Mouse (Mus musculus): ENCODE measurements around the gene Chchd6. TPM values are rescaled to one million over a fixed set of nuclear protein-coding genes. Genes with fewer than 3 reads are reported as not detected.

Gene Chchd6
- total and polyA plus RNA-seq, 3 experiments, result 9.3 to 25.1 (median 11.4) TPM

GRCm38 (mm10) chr6:89361418-89362280 lies 233.8 kb downstream of the Chchd6 start:
- under 1% methylated on average over 69 of the region's 80 CpGs for WGBS
- H3K4me3 ChIP-seq, result peak overlapping the region; percentile 88
- H3K79me2 ChIP-seq (replicated peaks; ENCODE audit: control insufficient read depth, insufficient read depth, low read length), result peaks cover 10% of the 10 kb centered on the region
- H3K4me1 ChIP-seq (ENCODE audit: control insufficient read depth, insufficient read depth, low read length), result peaks cover 10% of the 10 kb centered on the region
- DNase-seq, result peak; percentile 70 to 74
- intact Hi-C loops (cut with DNase I), result loop anchor here (1.0 to 5.0 kb wide), 6 partner anchors 17 to 434 kb away; no protein-coding TSS in a partner anchor
- H3K27ac ChIP-seq, result peak overlapping the region; percentile 70
- TF ChIP-seq CTCF (IDR thresholded peaks at IDR 0.05) (0 out of 2 replicates have a peak, but pooled peaks have one; percentile 12), POLR2A (IDR thresholded peaks at IDR 0.05; ENCODE audit: insufficient read depth, low read depth, low read length) (no peak)
- no peaks in the 10 kb centered on the region for H3K36me3 ChIP-seq (ENCODE audit: control insufficient read depth, insufficient read depth, low read length)
- no peaks in the 10 kb centered on the region for H3K27me3 ChIP-seq (ENCODE audit: control insufficient read depth, insufficient read depth, low read length)
- H3K9ac ChIP-seq (ENCODE audit: low read depth, low read length), result peak overlapping the region; percentile 96

- H3K4me3 ChIP-seq, result peak overlapping the region; percentile 88
- H3K27me3 ChIP-seq (ENCODE audit: control insufficient read depth, insufficient read depth, low read length), result no peaks in the 10 kb centered on the region
- peak overlapping the region; percentile 96 for H3K9ac ChIP-seq (ENCODE audit: low read depth, low read length)
- 63% methylated on average over 8 of the region's 8 CpGs for WGBS
- H3K27ac ChIP-seq, result no peak overlapping the region; the same call in 1 of the 2 replicates
- DNase-seq, result peak in 1 of 2 experiments; percentile 18
- intact Hi-C loops (cut with DNase I), result loop anchor here (5.0 kb wide), 4 partner anchors 51 to 434 kb away; no protein-coding TSS in a partner anchor
- H3K79me2 ChIP-seq (replicated peaks; ENCODE audit: control insufficient read depth, insufficient read depth, low read length), result peaks cover 10% of the 10 kb centered on the region
- H3K36me3 ChIP-seq (ENCODE audit: control insufficient read depth, insufficient read depth, low read length), result no peaks in the 10 kb centered on the region
- peaks cover 10% of the 10 kb centered on the region for H3K4me1 ChIP-seq (ENCODE audit: control insufficient read depth, insufficient read depth, low read length)
- no peak for TF ChIP-seq POLR2A (IDR thresholded peaks at IDR 0.05; ENCODE audit: insufficient read depth, low read depth, low read length)
- no peak for TF ChIP-seq EP300 (IDR thresholded peaks at IDR 0.05; ENCODE audit: insufficient read depth, low read depth, low read length)
- no peak for TF ChIP-seq CTCF (IDR thresholded peaks at IDR 0.05)
Measured at GRCm38 (mm10) chr6:89360709-89361417, 234.6 kb downstream of the Chchd6 start.

GRCm38 (mm10) chr6:89359771-89360708 lies 235.4 kb downstream of the Chchd6 start:
- intact Hi-C loops (cut with DNase I), result loop anchor here (5.0 kb wide), 4 partner anchors 52 to 433 kb away; no protein-coding TSS in a partner anchor
- Histone ChIP-seq H3K9ac (ENCODE audit: low read depth, low read length) (peak overlapping the region; percentile 14; the same call in 1 of the 2 replicates), H3K27ac (no peak overlapping the region), H3K79me2 (replicated peaks; ENCODE audit: control insufficient read depth, insufficient read depth, low read length) (peaks cover 10% of the 10 kb centered on the region), H3K4me3 (no peak overlapping the region), H3K4me1 (ENCODE audit: control insufficient read depth, insufficient read depth, low read length) (peaks cover 10% of the 10 kb centered on the region), H3K27me3 (ENCODE audit: control insufficient read depth, insufficient read depth, low read length) (no peaks in the 10 kb centered on the region), H3K36me3 (ENCODE audit: control insufficient read depth, insufficient read depth, low read length) (no peaks in the 10 kb centered on the region)
- peak in 1 of 2 experiments; percentile 60 for DNase-seq
- TF ChIP-seq CTCF (IDR thresholded peaks at IDR 0.05) (no peak), POLR2A (IDR thresholded peaks at IDR 0.05; ENCODE audit: insufficient read depth, low read depth, low read length) (no peak), EP300 (IDR thresholded peaks at IDR 0.05; ENCODE audit: insufficient read depth, low read depth, low read length) (no peak)
- WGBS, result 69% methylated on average over 20 of the region's 20 CpGs

- TF ChIP-seq CTCF (IDR thresholded peaks at IDR 0.05) (no peak), EP300 (IDR thresholded peaks at IDR 0.05; ENCODE audit: insufficient read depth, low read depth, low read length) (no peak), POLR2A (IDR thresholded peaks at IDR 0.05; ENCODE audit: insufficient read depth, low read depth, low read length) (no peak)
- no peaks in the 10 kb centered on the region for H3K36me3 ChIP-seq (ENCODE audit: control insufficient read depth, insufficient read depth, low read length)
- H3K27ac ChIP-seq, result no peak overlapping the region
- no peak for DNase-seq
- no peak overlapping the region for H3K9ac ChIP-seq (ENCODE audit: low read depth, low read length)
- WGBS, result 85% methylated on average over 3 of the region's 3 CpGs
- H3K27me3 ChIP-seq (ENCODE audit: control insufficient read depth, insufficient read depth, low read length), result no peaks in the 10 kb centered on the region
- peaks cover 10% of the 10 kb centered on the region for H3K4me1 ChIP-seq (ENCODE audit: control insufficient read depth, insufficient read depth, low read length)
- H3K4me3 ChIP-seq, result no peak overlapping the region
- H3K79me2 ChIP-seq (replicated peaks; ENCODE audit: control insufficient read depth, insufficient read depth, low read length), result peaks cover 12% of the 10 kb centered on the region
- intact Hi-C loops (cut with DNase I), result no loop called here
Measured at GRCm38 (mm10) chr6:89359192-89359591, 236.3 kb downstream of the Chchd6 start.

GRCm38 (mm10) chr6:89355661-89356060 lies 239.8 kb downstream of the Chchd6 start:
- no peak for DNase-seq
- Histone ChIP-seq H3K79me2 (replicated peaks; ENCODE audit: control insufficient read depth, insufficient read depth, low read length) (peaks cover 11% of the 10 kb centered on the region), H3K27ac (no peak overlapping the region), H3K4me3 (no peak overlapping the region), H3K27me3 (ENCODE audit: control insufficient read depth, insufficient read depth, low read length) (no peaks in the 10 kb centered on the region), H3K4me1 (ENCODE audit: control insufficient read depth, insufficient read depth, low read length) (peaks cover 23% of the 10 kb centered on the region), H3K36me3 (ENCODE audit: control insufficient read depth, insufficient read depth, low read length) (peaks cover 6% of the 10 kb centered on the region), H3K9ac (ENCODE audit: low read depth, low read length) (no peak overlapping the region)
- TF ChIP-seq CTCF (IDR thresholded peaks at IDR 0.05) (no peak), POLR2A (IDR thresholded peaks at IDR 0.05; ENCODE audit: insufficient read depth, low read depth, low read length) (no peak), EP300 (IDR thresholded peaks at IDR 0.05; ENCODE audit: insufficient read depth, low read depth, low read length) (no peak)
- WGBS, result 61% methylated on average over 7 of the region's 7 CpGs
- intact Hi-C loops (cut with DNase I), result no loop called here

Measured in heart, adult 2 months (tissue).